Mouse (Mus musculus): ENCODE data around the gene Furin.
A peak's percentile ranks its signal among the peaks of the same experiment; 100 is the strongest.

GRCm38 (mm10) chr7:80445492-80445891 is 40.3 kb upstream of the Furin start:
- no peak for TF ChIP-seq POLR2A (IDR thresholded peaks at IDR 0.05; ENCODE audit: control insufficient read depth, extremely low read depth, insufficient read depth, low read length, poor library complexity)
- TF ChIP-seq CTCF (IDR thresholded peaks at IDR 0.05; ENCODE audit: borderline replicate concordance, control insufficient read depth, extremely low read depth, insufficient read depth, low read length, poor library complexity), result 0 out of 2 replicates have a peak, but pooled peaks have one; percentile 36
